Mouse (Mus musculus): ENCODE results near the gene Lancl1.

Lancl1 gene

DNA sequence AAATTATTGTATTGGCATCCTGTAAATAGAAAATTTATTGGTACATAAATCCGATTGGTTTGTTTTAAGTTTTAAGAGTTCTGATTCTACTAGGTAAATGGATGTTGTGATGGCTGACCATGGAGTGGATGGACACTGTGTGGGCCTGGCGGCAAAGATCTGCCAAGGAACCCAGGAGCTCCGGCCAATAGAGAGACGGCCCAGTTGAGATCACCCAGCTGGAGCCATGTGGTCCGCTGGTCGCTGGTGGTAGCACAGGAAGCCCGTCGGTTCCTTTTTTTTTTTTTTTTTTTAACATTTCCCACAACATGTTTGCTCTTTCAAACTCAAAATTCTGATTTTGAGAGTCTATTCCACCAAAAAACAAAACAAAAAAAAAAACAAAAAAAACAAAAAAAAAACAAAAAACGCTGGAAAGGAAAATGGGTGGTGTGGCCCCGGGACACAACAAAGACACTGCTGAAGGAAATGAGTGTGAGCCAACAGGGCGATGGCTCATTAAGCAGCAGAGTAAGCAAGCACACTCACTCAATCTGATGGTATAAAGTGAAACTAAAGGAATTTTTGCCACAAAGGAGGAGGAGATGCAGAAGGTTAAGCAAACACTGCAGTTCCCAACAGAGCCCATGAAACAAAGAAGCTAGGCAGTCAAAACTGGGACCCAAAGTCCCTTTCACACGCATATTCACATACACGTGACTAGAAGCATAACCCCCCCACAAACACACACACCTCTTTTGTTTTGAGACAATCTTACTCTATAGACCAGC is 21.4 kb downstream of the Lancl1 start:
- no peak for ATAC-seq (ENCODE audit: low TSS enrichment)

DNA sequence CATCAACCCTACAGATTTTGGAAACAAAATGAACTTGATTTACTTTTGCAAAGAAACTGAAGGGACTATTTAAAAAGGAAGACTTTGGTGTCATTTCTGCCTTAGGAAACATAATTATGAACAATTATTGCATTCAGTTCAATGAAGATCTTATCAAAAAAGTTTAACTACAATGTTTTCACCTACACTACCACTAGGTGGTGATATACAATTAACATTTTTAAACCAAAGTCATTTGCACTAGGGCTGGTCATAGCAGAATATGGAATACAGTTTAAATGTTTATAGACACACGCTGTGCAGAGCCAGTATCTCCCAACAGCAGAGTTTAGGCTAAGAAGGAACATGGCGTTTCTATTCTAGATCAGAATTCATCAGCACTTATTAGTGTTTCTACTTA is 24.5 kb downstream of the Lancl1 start:
- ATAC-seq (ENCODE audit: low TSS enrichment), result peak; percentile 66; the same call in 1 of the 2 replicates

DNA sequence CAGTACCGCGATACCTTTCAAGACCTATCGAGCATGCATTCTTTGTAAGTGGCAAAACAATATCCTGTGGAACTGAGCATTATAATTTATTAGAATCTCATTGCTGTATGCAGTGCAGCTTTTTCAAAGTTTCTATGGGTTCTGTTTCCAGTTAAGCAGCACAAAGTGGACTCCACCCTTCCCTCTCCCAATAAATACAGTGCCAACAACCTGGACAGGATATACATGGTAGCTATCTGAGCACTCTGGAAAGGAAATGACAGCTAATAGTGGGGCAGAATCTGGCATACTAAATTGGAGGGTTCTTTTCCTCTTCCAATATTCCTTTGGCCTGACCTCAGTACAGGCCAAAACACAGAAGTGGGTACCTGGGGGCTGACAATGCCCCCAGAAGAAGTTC is 28.2 kb downstream of the Lancl1 start:
- ATAC-seq (ENCODE audit: low TSS enrichment), result no peak

DNA sequence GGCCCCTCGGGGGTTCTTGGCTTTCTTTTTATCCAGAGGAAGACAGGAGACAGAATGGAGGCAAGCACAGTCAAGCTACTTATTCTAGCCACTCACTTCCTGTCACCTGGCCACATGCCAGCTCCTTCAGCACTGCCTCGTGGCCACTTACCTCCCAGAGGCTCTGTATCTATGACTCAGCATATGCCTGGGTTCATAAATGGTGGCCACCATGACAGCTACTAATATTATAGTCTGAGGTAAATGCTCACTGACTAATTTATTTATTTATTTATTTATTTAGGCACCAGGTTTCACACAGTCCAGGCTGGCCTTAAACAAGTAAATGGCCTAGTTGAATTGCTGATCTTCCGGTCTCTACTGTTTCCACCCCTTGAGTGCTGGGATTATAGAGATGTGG is 35.0 kb downstream of the Lancl1 start:
- ATAC-seq (ENCODE audit: low TSS enrichment), result no peak

DNA sequence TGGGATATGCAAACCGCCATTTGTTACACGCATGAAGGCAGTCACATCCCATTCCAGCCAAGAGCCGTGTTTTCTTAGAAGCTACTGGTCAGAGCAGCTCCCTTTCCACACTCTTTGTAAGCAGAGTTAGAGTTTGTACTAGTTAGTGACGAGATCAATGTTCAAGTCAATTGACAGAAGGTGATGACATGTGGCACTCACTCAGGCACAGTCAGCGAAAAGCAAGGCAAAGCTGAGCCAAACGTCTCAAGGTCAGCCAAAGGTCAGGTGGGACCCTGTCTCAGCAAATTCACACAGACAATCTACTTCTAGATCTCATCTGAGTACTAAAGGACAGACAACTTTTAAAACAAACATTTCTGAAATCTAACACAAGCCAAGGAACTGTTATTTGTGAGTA is 36.4 kb downstream of the Lancl1 start:
- no peak for ATAC-seq (ENCODE audit: low TSS enrichment)

DNA sequence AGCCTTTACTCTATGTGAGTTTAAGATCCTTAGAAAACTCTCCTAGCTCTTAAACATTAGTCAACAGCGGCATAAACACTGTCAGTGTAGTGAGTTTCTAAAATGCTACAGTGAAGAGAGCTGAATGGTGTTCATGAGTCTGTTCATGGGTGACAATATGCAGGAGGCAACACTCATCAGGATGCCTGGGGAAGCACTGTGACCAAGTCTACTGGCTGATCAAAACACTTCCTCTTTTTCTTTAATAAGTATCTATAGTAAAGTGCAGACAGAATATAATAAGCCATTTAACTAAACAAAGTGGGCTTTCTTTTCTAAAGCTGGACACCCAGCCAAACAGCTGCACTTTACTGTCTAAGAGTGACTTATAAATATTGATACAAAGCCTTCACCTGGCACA is 37.3 kb downstream of the Lancl1 start:
- ATAC-seq (ENCODE audit: low TSS enrichment), result no peak

GRCm38 (mm10) chr1:67000484-67000883 is 38.2 kb downstream of the Lancl1 start:
- no peak for ATAC-seq (ENCODE audit: low TSS enrichment)

- ATAC-seq (ENCODE audit: low TSS enrichment), result no peak
Measured at GRCm38 (mm10) chr1:66998601-66999000, 40.1 kb downstream of the Lancl1 start.

DNA sequence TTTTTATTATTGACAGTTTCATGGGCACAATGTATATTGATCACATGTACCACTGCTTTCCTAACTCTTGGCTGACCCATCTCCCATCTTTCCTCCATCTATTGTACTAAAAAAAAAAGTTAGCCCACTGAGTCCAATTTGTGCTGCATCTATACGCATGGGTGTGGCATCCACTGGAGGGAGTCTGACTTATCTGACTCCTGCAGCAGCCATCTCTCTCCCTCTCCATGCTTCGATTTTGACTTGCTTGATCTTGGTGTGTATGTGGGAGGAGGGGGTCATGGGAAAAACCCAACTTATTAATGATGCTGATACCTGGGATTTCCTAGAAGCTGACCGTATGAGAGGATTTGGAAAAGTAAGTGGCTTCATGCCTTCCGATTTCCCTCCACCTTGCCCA is 40.5 kb downstream of the Lancl1 start:
- ATAC-seq (ENCODE audit: low TSS enrichment), result no peak

GRCm38 (mm10) chr1:66996819-66997218 is 41.9 kb downstream of the Lancl1 start:
- no peak for ATAC-seq (ENCODE audit: low TSS enrichment)

DNA sequence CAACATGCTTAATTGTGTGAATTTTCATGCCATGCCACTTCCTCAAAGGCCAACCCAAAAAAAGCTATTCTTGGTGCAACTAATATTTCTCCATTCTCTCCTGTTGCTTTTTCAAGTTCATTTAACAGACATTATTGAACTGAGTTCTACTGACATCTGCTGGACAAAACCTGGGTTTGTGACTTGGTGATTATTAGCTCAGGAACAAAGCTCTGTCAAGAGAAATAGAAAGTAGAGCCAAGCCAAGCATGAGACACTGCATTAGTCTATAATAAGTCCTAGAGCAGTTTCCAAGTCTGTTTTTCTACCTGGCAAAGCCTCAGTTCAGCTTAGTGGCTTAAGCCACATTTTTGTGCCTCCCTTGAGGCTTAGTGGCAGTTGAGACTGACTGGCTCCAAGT is 45.9 kb downstream of the Lancl1 start:
- peak; percentile 76 for ATAC-seq (ENCODE audit: low TSS enrichment)

DNA sequence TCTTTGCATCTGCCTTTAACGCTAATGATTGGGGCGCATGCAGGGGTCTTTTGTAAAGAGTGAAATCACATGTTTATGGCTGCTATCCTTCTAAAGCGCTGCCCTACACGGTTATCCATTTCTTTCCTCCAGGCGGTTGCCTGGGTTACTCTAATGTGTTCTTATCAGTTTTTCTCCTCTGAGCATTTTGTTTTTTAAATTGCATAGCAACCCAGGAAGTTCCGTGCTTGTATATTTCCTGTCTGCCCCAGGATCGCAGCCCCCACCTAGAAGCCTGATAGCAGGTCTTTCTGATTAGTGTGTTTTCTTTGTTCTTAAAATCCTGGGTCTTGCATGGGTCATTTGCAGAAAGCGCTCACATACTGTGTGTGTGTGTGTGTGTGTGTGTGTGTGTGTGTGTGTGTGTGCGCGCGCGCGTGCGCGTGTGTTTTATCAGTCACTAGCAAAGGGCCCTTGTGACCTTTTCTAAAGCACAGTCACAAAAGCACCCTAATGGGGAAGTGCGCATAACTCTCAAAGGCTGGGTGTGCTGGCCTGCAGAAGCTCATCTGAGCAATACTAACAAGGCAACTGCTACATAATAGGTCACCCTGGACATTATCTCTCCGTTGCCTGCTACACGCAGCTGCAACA is 51.0 kb downstream of the Lancl1 start:
- ATAC-seq (ENCODE audit: low TSS enrichment), result no peak

GRCm38 (mm10) chr1:66985906-66986305 is 52.8 kb downstream of the Lancl1 start:
- ATAC-seq (ENCODE audit: low TSS enrichment), result peak; percentile 57; the same call in 1 of the 2 replicates

DNA sequence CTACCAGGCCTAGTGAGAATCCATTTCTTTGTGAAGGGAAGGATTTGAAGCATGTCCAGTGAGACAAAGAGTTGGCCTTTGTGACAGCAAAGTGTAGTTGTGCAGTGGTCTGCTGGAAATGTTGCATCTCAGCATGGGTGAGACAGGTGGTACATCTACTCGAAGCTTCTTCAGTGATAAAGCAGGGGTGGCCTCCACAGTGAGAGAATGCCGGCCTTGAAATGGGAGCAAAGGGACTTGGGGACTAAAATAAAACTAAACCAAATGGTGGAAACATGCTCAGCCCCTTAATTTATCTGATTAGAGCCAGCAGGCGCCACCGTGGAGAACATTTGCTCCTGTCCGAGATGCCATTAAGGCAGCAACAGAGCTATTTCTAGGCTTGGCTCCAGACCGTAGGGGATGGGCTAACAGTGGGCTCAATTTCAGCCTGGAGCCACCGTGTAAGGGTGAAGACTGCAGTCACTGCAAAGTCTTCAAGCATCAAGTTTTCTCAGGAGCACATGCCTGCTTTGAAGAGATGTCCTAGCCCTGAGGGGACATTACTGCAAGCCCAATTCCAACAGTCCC is 53.5 kb downstream of the Lancl1 start:
- ATAC-seq (ENCODE audit: low TSS enrichment), result no peak

GRCm38 (mm10) chr1:66980129-66980528 is 58.5 kb downstream of the Lancl1 start:
- ATAC-seq (ENCODE audit: low TSS enrichment), result no peak

- no peak for ATAC-seq (ENCODE audit: low TSS enrichment)
Measured at GRCm38 (mm10) chr1:66975456-66975855, 63.2 kb downstream of the Lancl1 start.

DNA sequence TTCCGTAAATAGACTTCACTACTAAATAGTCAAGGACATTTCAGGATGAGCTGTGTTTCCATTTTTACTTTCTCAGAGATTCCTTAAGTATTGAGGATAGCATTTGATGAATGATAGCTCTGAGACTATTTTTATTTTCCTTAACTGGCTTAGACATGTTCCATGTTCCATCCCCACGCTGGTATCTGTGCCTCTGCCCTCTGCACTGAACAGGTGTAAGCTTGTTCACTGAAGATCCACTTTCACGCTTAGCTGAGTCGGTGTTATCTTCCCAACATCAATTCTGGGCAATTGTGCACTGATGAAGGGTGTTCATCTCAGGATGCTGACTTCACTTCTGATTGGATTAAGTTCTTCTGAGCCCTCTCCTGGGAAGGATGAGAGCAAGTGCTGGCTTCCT is 73.8 kb downstream of the Lancl1 start:
- ATAC-seq (ENCODE audit: low TSS enrichment), result peak; percentile 44; the same call in 1 of the 2 replicates

DNA sequence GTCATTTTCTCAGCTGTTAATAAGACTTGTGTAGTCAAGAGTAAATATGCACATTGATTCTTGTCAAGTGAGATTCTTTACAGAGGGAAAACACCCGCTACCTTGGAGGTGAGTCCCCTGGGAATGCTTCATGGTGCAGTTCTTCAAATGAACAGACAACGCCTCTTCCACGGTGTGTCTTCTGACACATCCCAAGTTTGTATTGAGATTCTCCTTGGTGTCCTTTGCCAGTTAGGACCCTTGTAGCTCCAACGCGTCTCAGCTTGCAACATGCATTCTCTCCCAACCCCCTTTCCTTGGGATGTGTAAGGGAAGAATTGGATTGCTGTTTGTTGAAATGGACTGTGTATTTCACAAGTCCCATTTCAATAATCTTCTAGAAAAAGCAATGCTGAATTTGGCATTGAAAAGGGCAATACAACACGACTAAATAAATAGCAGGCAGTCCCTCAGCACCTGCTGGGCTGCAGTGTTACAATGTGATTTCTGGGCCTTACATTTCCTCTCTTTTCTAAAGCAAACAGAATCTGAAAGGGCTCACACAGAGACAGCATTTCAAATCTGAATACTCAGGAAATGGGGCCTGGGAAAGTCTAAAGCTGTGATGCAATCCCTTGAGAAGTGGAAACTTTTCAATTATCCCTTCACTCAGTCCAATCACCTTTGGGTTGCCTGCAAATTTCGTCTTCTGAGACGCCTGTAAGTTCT is 78.0 kb downstream of the Lancl1 start:
- ATAC-seq (ENCODE audit: low TSS enrichment), result no peak

GRCm38 (mm10) chr1:66957361-66957760 is 81.3 kb downstream of the Lancl1 start:
- ATAC-seq (ENCODE audit: low TSS enrichment), result no peak

- ATAC-seq (ENCODE audit: low TSS enrichment), result no peak
Measured at GRCm38 (mm10) chr1:66951086-66951485, 87.6 kb downstream of the Lancl1 start.
